Mouse (Mus musculus): ENCODE results near the gene Zdhhc6. TPM values are rescaled to one million over a fixed set of nuclear protein-coding genes. Genes with fewer than 3 reads are reported as not detected.

The Zdhhc6 gene
- polyA plus RNA-seq, 1 experiment from 2014 or later = 105 TPM

DNA sequence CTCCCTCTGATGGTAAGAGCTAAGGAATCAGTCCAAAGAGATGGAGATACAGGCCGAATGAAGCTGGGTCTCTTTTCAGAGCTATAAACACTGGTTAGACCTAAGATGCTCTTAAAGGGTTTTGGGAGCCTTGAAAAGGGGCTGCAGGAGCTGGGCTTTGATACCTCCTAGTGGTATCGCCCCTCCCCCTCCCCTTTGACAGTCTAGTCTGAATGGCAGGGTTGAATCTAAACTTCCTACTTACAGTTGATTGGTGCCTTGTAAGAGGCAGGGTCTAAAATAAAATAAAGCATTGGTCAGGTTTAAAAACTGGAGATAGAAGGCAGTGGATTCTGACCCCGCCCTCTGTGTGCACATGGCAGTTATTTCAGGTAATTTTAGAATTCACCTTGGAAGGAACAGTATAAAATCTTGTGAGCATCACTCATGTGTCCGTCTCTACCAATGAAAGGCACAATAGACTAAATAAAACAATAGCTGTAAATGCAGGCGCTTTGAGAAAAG lies 61.3 kb downstream of the Zdhhc6 start:
- H3K4me1 ChIP-seq = peaks cover 30% of the 10 kb centered on the region
- WGBS = 14% methylated on average over 5 of the region's 5 CpGs
- peak; percentile 66; the same call in 1 of the 2 replicates for ATAC-seq (ENCODE audit: borderline replicate concordance, extremely low read depth, low FRiP score, low TSS enrichment)
- H3K27ac ChIP-seq = peak overlapping the region; percentile 97
- peak overlapping the region; percentile 87 for H3K4me2 ChIP-seq
- H3K36me3 ChIP-seq = no peaks in the 10 kb centered on the region
- H3K4me3 ChIP-seq = peak overlapping the region; percentile 68
- no peaks in the 10 kb centered on the region for H3K9me3 ChIP-seq
- H3K9ac ChIP-seq = peak overlapping the region; percentile 72
- H3K27me3 ChIP-seq = no peaks in the 10 kb centered on the region

DNA sequence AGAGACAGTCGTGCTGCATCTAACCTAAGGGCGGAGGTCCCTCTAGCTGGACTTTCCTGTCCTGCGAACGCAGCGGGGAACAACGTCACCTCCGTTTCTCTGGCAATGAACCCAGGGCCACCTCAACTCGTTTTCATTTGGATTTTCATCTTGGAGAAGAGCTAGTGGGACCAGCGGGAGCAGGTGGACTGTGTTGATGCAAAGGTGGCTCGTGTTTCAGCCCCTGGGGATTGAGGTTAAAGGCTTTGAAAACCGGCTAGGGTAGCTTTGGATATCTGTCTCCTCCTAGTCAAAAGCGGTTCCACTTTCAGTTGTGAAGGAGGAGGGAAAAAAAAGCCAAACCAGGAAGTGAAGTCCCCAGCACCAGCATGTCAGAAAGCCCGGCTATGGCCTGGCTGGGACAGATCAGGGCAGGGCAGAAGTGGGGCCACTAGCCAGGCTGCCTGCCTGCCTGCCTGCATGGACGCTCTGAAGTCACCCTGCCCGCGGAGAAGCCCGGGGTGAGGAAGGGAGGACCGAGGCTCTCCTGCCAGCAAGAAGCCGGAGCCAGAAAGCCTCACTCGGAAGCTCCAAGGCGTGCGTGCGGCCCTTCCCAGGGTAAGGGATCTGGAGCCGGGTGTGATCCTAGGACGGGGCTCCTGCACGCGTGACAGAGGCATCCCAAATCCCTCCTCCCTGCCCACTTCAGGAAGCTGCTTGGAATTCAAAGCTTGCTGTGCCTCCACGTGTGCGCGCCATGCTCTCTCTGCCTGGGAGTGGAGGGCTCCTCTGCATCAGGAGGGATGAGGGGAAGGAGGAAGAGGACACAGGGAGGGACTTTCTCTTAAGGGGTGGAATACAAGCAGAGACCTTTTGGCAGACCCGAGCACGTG lies 62.0 kb downstream of the Zdhhc6 start:
- peak overlapping the region; percentile 68 for H3K4me3 ChIP-seq
- H3K9ac ChIP-seq = peak overlapping the region; percentile 72
- H3K27me3 ChIP-seq = no peaks in the 10 kb centered on the region
- under 1% methylated on average over 32 of the region's 32 CpGs for WGBS
- H3K27ac ChIP-seq = peak overlapping the region; percentile 97
- H3K36me3 ChIP-seq = no peaks in the 10 kb centered on the region
- peak overlapping the region; percentile 87 for H3K4me2 ChIP-seq
- ATAC-seq (ENCODE audit: borderline replicate concordance, extremely low read depth, low FRiP score, low TSS enrichment) = peak; percentile 74
- no peaks in the 10 kb centered on the region for H3K9me3 ChIP-seq
- H3K4me1 ChIP-seq = peaks cover 25% of the 10 kb centered on the region

DNA sequence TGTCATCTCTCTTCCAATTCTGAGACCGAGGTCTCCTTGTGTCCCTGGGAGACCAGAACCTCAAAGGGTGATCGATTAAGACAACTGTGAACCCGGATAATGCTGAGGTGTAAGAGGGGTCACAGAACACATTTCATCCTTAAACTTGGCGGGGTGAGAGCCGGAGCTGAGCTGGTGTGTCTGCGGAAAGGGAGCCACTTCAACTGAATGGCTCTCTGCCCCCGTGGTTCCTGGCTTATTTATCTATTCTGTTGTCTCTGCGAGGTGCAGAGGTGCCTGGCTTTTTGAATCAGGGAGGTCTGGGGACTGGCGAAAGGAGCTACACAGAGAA lies 62.6 kb downstream of the Zdhhc6 start:
- Histone ChIP-seq H3K27ac (peak overlapping the region; percentile 97), H3K9ac (peak overlapping the region; percentile 72), H3K4me3 (peak overlapping the region; percentile 68), H3K4me1 (peaks cover 27% of the 10 kb centered on the region), H3K4me2 (peak overlapping the region; percentile 87), H3K9me3 (no peaks in the 10 kb centered on the region), H3K36me3 (no peaks in the 10 kb centered on the region), H3K27me3 (no peaks in the 10 kb centered on the region)
- WGBS = 0% methylated on average over 9 of the region's 9 CpGs
- no peak for ATAC-seq (ENCODE audit: borderline replicate concordance, extremely low read depth, low FRiP score, low TSS enrichment)

DNA sequence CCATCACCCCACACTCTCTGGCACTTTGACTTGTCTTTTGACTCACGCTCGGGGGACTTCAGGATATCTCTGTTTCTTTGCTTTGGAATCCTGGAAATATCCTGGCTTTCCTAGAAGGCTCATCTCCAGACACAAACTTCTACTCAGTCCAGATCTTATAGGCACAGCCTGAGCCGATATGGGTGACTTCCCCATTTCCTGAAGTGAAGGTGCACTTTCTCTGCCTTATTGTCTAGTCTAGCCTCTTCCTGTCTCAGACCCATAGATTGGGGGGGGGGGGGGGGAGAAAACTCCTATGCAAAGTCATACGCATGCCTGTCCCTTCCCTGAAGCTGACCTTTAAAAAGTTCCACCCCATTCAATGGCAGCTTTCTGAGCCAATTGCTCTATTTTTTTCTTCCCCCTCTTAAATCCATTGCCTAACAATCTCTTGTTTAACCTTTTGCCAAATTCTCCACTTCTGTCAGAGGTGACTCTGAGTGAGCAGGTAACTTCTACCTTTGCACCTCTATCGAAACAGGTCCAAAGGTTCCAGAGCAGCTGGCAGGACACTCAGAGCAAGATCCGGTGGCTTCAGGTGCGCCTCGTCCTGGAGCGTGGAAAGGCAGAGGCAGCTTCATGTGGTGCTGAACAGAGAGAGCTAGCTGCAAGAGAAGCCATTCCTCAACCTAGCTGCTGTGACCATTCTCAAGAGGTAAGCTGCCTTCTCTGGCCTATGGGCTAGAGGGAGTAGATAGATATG lies 64.3 kb downstream of the Zdhhc6 start, which contains the start of gene Acsl5:
Gene Acsl5, plus strand, starts transcription at position 556 of the 742 bp plus-strand sequence.
- H3K9ac ChIP-seq = no peak within 1 kb of the TSS
- peak within 1 kb of the TSS; percentile 20; the same call in 1 of the 2 replicates for H3K27ac ChIP-seq
- H3K4me3 ChIP-seq = no peak within 1 kb of the TSS
- H3K27me3 ChIP-seq = no peaks in the 10 kb centered on the region
- ATAC-seq (ENCODE audit: borderline replicate concordance, extremely low read depth, low FRiP score, low TSS enrichment) = no peak
- peaks cover 21% of the 10 kb centered on the region for H3K4me1 ChIP-seq
- no peak within 1 kb of the TSS for H3K4me2 ChIP-seq
- WGBS = 86% methylated on average over 9 of the region's 9 CpGs
- no peaks in the 10 kb centered on the region for H3K9me3 ChIP-seq
- no peaks in the 10 kb centered on the region for H3K36me3 ChIP-seq

DNA sequence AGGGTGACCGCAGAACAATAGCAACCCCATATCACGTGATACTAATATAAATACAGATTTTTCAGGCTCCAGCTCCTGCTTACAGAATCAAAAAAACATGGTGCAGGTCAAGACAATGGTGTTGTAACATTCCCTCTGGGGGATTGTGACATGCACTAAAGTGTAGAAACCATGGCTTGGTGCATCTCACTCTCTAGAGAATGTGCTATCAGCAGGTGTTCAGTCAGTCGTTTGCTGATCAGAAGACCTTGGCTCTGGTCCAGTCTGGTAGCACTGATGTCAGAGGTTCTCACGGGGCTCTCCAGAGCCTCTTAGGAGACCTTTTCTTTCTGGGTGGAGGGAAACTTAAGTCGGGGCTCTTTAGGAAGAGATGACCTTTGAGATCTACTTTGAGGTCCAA lies 65.4 kb downstream of the Zdhhc6 start:
- 64% methylated on average over 5 of the region's 5 CpGs for WGBS
- no peak for ATAC-seq (ENCODE audit: borderline replicate concordance, extremely low read depth, low FRiP score, low TSS enrichment)
- Histone ChIP-seq H3K27ac (no peak overlapping the region), H3K4me1 (peaks cover 19% of the 10 kb centered on the region), H3K4me3 (no peak overlapping the region), H3K27me3 (no peaks in the 10 kb centered on the region), H3K36me3 (no peaks in the 10 kb centered on the region), H3K9me3 (no peaks in the 10 kb centered on the region), H3K9ac (no peak overlapping the region), H3K4me2 (no peak overlapping the region)

DNA sequence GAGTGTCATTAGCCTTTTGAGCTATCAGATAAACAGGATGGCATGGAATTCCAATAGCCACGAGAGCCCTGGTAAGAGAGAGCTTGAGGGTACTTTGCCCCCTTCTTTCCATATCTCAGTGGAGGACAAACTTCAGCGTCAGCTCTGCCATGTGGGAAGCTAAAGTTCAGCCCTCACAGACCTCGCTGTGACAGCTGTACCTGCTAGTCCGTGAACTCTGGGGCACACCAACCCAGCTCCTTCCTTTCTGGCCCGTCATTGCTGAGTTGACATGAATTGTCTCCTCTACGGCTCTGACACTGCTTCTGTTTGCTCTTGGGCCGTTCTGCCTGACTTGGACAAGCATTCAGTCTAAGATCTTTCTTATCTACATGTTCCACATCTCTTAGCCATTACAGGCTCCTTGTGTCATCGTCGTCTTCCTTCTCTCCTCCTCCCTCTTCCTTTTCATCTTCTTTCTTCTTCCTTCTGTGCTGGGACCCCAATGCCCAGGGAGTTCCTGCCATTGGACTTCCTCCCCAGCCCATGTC lies 67.8 kb downstream of the Zdhhc6 start:
- WGBS = 33% methylated on average over 9 of the region's 9 CpGs
- Histone ChIP-seq H3K36me3 (no peaks in the 10 kb centered on the region), H3K27ac (no peak overlapping the region; the same call in 1 of the 2 replicates), H3K9me3 (no peaks in the 10 kb centered on the region), H3K4me3 (no peak overlapping the region), H3K9ac (no peak overlapping the region), H3K4me1 (peaks cover 29% of the 10 kb centered on the region), H3K4me2 (no peak overlapping the region), H3K27me3 (no peaks in the 10 kb centered on the region)
- ATAC-seq (ENCODE audit: borderline replicate concordance, extremely low read depth, low FRiP score, low TSS enrichment) = no peak

DNA sequence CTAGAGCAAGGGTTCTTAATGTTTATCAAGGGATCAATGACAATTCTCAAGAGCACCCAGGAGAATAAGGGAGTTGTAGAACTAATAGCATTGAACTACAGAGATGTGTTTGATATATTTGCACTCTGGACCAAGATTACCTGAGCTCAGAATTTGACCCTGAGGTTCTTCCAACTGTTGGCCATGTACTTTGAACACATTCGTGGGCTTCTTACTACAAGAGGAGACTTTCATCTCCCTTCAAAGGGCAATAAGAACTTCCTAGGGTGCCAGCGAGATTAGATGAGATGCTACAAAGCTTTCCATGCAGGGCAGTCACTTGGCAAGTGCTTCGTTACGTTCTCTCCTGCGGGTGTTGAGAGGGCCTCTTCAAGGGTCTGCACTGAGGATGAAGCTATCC lies 68.3 kb downstream of the Zdhhc6 start:
- no peak overlapping the region for H3K4me3 ChIP-seq
- no peak overlapping the region for H3K27ac ChIP-seq
- H3K9ac ChIP-seq = no peak overlapping the region
- H3K36me3 ChIP-seq = no peaks in the 10 kb centered on the region
- ATAC-seq (ENCODE audit: borderline replicate concordance, extremely low read depth, low FRiP score, low TSS enrichment) = no peak
- no peaks in the 10 kb centered on the region for H3K9me3 ChIP-seq
- H3K4me1 ChIP-seq = peaks cover 29% of the 10 kb centered on the region
- 65% methylated on average over 5 of the region's 5 CpGs for WGBS
- no peaks in the 10 kb centered on the region for H3K27me3 ChIP-seq
- H3K4me2 ChIP-seq = no peak overlapping the region

DNA sequence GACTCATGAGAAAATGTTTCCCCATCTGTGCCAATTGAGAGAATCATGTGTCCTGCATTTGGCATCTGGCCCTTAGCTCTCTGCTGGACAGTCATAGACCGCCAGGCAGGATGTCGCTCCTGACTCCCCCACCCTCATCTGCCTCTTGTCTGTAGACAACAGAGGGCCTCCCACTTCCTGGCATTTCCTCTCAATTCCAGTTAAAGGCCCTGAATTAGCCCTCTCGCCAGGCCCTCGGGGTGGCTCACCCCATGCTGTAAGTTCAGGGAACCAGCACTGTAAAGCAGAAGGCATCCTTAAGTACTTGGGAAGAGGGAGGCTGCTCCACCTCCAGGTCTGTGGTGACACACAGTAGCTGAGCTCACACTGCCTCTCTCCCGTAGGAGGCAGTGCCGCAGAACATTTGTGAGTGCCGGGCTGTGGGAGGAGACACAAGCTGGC lies 71.0 kb downstream of the Zdhhc6 start:
- no peaks in the 10 kb centered on the region for H3K27me3 ChIP-seq
- peaks cover 29% of the 10 kb centered on the region for H3K4me1 ChIP-seq
- H3K4me3 ChIP-seq = no peak overlapping the region
- no peaks in the 10 kb centered on the region for H3K36me3 ChIP-seq
- H3K9ac ChIP-seq = no peak overlapping the region
- WGBS = 7% methylated on average over 7 of the region's 7 CpGs
- ATAC-seq (ENCODE audit: borderline replicate concordance, extremely low read depth, low FRiP score, low TSS enrichment) = peak; percentile 86
- H3K27ac ChIP-seq = peak overlapping the region; percentile 74
- peak overlapping the region; percentile 24; the same call in 1 of the 2 replicates for H3K4me2 ChIP-seq
- no peaks in the 10 kb centered on the region for H3K9me3 ChIP-seq

DNA sequence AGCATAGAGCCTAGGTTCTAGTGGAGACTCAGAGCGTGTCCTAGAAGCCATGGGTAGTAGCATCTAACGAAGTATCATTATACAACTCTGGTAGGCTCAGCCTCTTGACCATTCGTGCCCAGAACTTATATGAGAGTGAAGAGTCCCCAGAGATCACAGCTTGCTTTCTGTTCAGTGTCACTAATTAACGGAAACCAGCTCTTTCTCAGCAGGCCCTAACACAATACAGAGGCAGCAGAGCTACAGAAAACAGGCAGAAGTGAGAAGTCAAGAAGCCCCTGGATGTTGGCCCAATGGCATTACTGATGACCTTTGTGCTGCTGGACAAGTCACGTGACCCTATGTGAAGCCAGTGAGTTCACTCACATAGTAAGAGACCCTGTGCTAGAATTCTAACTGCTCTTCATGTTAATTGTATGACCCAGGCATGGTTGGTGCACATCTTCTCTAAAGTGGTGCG lies 74.6 kb downstream of the Zdhhc6 start, which contains the start of gene Gucy2g:
Gene Gucy2g, minus strand, starts transcription at position 51 of the 460 bp plus-strand sequence.
- Histone ChIP-seq H3K27ac (no peak within 1 kb of the TSS), H3K9ac (no peak within 1 kb of the TSS), H3K9me3 (no peaks in the 10 kb centered on the region), H3K36me3 (no peaks in the 10 kb centered on the region), H3K4me3 (no peak within 1 kb of the TSS), H3K4me2 (no peak within 1 kb of the TSS), H3K27me3 (no peaks in the 10 kb centered on the region), H3K4me1 (peaks cover 20% of the 10 kb centered on the region)
- 77% methylated on average over 6 of the region's 6 CpGs for WGBS
- no peak for ATAC-seq (ENCODE audit: borderline replicate concordance, extremely low read depth, low FRiP score, low TSS enrichment)

DNA sequence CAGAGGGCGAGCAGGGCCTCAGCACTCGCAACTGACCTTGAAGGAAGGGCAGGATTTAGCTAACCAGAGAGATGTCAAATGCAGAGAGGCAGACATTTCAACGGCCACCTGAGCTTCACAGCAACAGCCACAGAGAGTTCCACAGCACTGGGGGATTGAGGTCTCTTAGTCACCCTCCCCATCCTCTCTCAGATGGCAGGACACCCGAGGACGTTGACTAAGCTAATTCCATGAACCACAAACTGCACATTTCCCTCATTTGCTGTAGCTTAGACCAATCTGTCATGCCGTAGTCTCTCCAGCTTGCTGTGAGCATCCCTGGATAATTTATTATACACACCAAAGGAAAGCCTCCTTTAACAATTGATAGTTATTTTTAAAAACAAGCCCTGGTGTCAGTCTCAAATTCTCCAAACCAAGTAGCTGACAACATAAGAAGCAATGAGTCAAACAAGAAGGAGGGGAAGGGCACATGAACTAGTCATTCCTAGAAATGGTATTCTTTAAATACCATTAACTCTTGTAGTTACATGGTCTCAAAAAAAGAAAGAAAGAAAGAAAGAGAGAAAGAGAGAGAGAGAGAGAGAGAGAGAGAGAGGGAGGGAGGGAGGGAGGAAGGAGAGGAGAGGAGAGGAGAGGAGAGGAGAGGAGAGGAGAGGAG lies 75.9 kb downstream of the Zdhhc6 start:
- H3K27ac ChIP-seq = no peak overlapping the region
- no peaks in the 10 kb centered on the region for H3K36me3 ChIP-seq
- H3K9me3 ChIP-seq = no peaks in the 10 kb centered on the region
- H3K4me3 ChIP-seq = no peak overlapping the region
- H3K4me1 ChIP-seq = peaks cover 12% of the 10 kb centered on the region
- H3K9ac ChIP-seq = no peak overlapping the region
- no peak for ATAC-seq (ENCODE audit: borderline replicate concordance, extremely low read depth, low FRiP score, low TSS enrichment)
- no peaks in the 10 kb centered on the region for H3K27me3 ChIP-seq
- 67% methylated on average over 6 of the region's 6 CpGs for WGBS
- no peak overlapping the region for H3K4me2 ChIP-seq

DNA sequence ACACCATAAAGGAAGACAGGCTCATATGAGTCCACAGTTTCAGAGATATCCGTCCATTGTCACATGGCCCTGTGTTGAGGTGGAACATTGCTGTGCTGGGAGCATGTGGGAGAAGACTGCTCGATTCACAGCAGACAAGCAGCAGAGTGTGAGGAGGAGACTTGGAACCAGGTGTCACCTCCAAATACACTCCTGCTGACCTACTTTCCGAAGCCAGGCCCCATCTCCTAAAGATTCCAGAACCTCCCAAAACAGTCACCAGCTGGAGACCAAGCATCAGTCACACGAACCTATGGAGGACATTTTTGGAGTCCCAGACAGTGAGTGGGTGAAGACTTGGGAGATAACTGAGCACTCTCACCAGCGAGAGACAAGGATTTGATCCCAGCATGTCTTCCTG lies 79.3 kb downstream of the Zdhhc6 start:
- no peak overlapping the region for H3K4me2 ChIP-seq
- no peaks in the 10 kb centered on the region for H3K36me3 ChIP-seq
- no peak overlapping the region for H3K4me3 ChIP-seq
- H3K9me3 ChIP-seq = no peaks in the 10 kb centered on the region
- H3K4me1 ChIP-seq = 0 out of 2 replicates have a peak, but pooled peaks cover 3% of the 10 kb centered on the region
- ATAC-seq (ENCODE audit: borderline replicate concordance, extremely low read depth, low FRiP score, low TSS enrichment) = no peak
- no peaks in the 10 kb centered on the region for H3K27me3 ChIP-seq
- H3K9ac ChIP-seq = no peak overlapping the region
- no peak overlapping the region for H3K27ac ChIP-seq
- 73% methylated on average over 5 of the region's 5 CpGs for WGBS

Measured in lung, embryonic 15.5 days (tissue).